Mouse (Mus musculus) ES-E14 (cell line): ENCODE results near the gene Wdr66.

Experiments
- CHD2 ChIP-seq: IDR thresholded peaks from 2 replicates; pipeline ENCODE4 v1.6.1; 2014; ENCODE audit warnings: mild to moderate bottlenecking, low read depth, low read length, inconsistent platforms
- MAFK ChIP-seq: IDR thresholded peaks from 2 replicates; pipeline ENCODE4 v1.6.1; 2014; ENCODE audit warnings: mild to moderate bottlenecking, low read depth, low read length, inconsistent platforms; ENCODE audit not compliant: insufficient read depth
- ZC3H11A ChIP-seq: IDR thresholded peaks from 2 replicates; pipeline ENCODE4 v1.6.1; 2012; ENCODE audit warnings: low read depth, mild to moderate bottlenecking, inconsistent platforms, low read length, borderline replicate concordance
- ZNF384 ChIP-seq: IDR thresholded peaks from 2 replicates; pipeline ENCODE4 v1.6.1; 2012; ENCODE audit warnings: low read depth, low read length, inconsistent platforms

GRCm38 (mm10) chr5:123236426-123236825 is 15.5 kb upstream of the Wdr66 start:
- no peak for TF ChIP-seq ZNF384
- TF ChIP-seq MAFK = no peak
- TF ChIP-seq ZC3H11A = no peak
- TF ChIP-seq CHD2 = no peak
